Comparison of ENCODE assay signal across 10 mouse cellular contexts in genomic region chr10:120418738-120419523, GRCm38 (mm10). TPM values are rescaled to one million over a fixed set of nuclear protein-coding genes. Genes with fewer than 3 reads are reported as not detected.
DNase-seq lines count a peak whose midpoint lies in the region; ATAC-seq lines count a peak whose summit lies in the region.
"Had no signal": no experiment of that assay in that cellular context is flagged by ENCODE, and none has a peak within 500 bp of the region (broad histone marks: within the 10 kb centered on the region; RNA-seq: fewer than 3 reads in every experiment).

No protein-coding gene starts in this region.

- no peak overlapping the region for H3K4me3 ChIP-seq in heart, embryonic 13.5 days
- H3K4me3 ChIP-seq in neural tube, embryonic 11.5 days (ENCODE audit: low read depth, low read length), result no peak overlapping the region
- H3K4me3 ChIP-seq in limb, embryonic 13.5 days, result no peak overlapping the region
- H3K4me3 ChIP-seq: midbrain, embryonic 13.5 days had no signal

- no peak overlapping the region for H3K4me2 ChIP-seq in heart, embryonic 13.5 days
- H3K4me2 ChIP-seq in neural tube, embryonic 11.5 days (ENCODE audit: low read depth), result no peak overlapping the region
- H3K4me2 ChIP-seq in limb, embryonic 13.5 days (replicated peaks), result peak overlapping the region; percentile 42

- intact Hi-C loops in heart, postnatal 25 days (cut with DNase I), result no loop called here

- WGBS in heart, embryonic 13.5 days, result 62% methylated on average over 16 of the region's 16 CpGs
- 29% methylated on average over 16 of the region's 16 CpGs for WGBS in neural tube, embryonic 11.5 days
- WGBS in limb, embryonic 13.5 days, result 10% methylated on average over 16 of the region's 16 CpGs

- H3K27me3 ChIP-seq in heart, embryonic 13.5 days (replicated peaks), result no peaks in the 10 kb centered on the region
- no peaks in the 10 kb centered on the region for H3K27me3 ChIP-seq in neural tube, embryonic 11.5 days (ENCODE audit: control insufficient read depth, insufficient read depth, low read length)
- no peaks in the 10 kb centered on the region for H3K27me3 ChIP-seq in limb, embryonic 13.5 days
- H3K27me3 ChIP-seq: midbrain, embryonic 13.5 days had no signal

- peak overlapping the region; percentile 28; the same call in 1 of the 2 replicates for H3K9ac ChIP-seq in heart, embryonic 13.5 days
- H3K9ac ChIP-seq in neural tube, embryonic 11.5 days (ENCODE audit: low read length), result no peak overlapping the region
- no peak overlapping the region for H3K9ac ChIP-seq in limb, embryonic 13.5 days
- H3K9ac ChIP-seq: midbrain, embryonic 13.5 days had no signal

- H3K4me1 ChIP-seq in heart, embryonic 13.5 days, result peaks cover 72% of the 10 kb centered on the region
- peaks cover 56% of the 10 kb centered on the region for H3K4me1 ChIP-seq in neural tube, embryonic 11.5 days (ENCODE audit: control insufficient read depth, insufficient read depth, low read length)
- H3K4me1 ChIP-seq in limb, embryonic 13.5 days, result peaks cover 79% of the 10 kb centered on the region

- H3K36me3 ChIP-seq in heart, embryonic 13.5 days, result peaks cover 14% of the 10 kb centered on the region
- no peaks in the 10 kb centered on the region for H3K36me3 ChIP-seq in neural tube, embryonic 11.5 days (ENCODE audit: control insufficient read depth, insufficient read depth, low read length)
- peaks cover 30% of the 10 kb centered on the region for H3K36me3 ChIP-seq in limb, embryonic 13.5 days
- H3K36me3 ChIP-seq: midbrain, embryonic 13.5 days had no signal

- H3K9me3 ChIP-seq in heart, embryonic 13.5 days, result no peaks in the 10 kb centered on the region
- H3K9me3 ChIP-seq in neural tube, embryonic 11.5 days (ENCODE audit: control insufficient read depth, low read length), result no peaks in the 10 kb centered on the region
- H3K9me3 ChIP-seq in limb, embryonic 13.5 days, result no peaks in the 10 kb centered on the region
- H3K9me3 ChIP-seq: midbrain, embryonic 13.5 days had no signal

- ATAC-seq in heart, embryonic 13.5 days (ENCODE audit: extremely low read depth, insufficient number of reproducible peaks, low FRiP score, low TSS enrichment), result no peak
- no peak for ATAC-seq in neural tube, embryonic 11.5 days (ENCODE audit: insufficient read depth, low FRiP score, low TSS enrichment)
- no peak for ATAC-seq in limb, embryonic 13.5 days (ENCODE audit: low FRiP score, low read depth)
- ATAC-seq: inflammation-experienced regulatory T-cells, adult 6 months; midbrain, embryonic 13.5 days had no signal

- no peak for DNase-seq in heart, postnatal 25 days (ENCODE audit: low spot score)
- no peak for DNase-seq in neural tube, embryonic 11.5 days (ENCODE audit: low spot score)
- DNase-seq in neural tube, embryonic 10.5 days (ENCODE audit: extremely low spot score, low spot score), result no peak
- DNase-seq in embryo, embryonic 10.5 days (ENCODE audit: low spot score), result no peak
- no peak for DNase-seq in right cerebral cortex, postnatal 4 days
- DNase-seq: lung, adult 2 months had no signal

- H3K27ac ChIP-seq in heart, embryonic 13.5 days (replicated peaks), result no peak overlapping the region
- H3K27ac ChIP-seq in neural tube, embryonic 11.5 days (ENCODE audit: low read depth, low read length), result peak overlapping the region; percentile 85; the same call in 1 of the 2 replicates
- H3K27ac ChIP-seq in limb, embryonic 13.5 days, result peak overlapping the region; percentile 86; the same call in 1 of the 2 replicates

RNA-seq across cellular contexts. Expression of gene Hmga2, which starts 57.3 kb away (rescaled TPM):
- 11.3 and 12.4 TPM in 2 replicates for polyA plus RNA-seq in heart, embryonic 13.5 days (2015; fragmentation: Nextera tagmentation; extraction: Ambion mirVana)
- not detected for total RNA-seq in heart, postnatal 25 days (2021)
- polyA plus RNA-seq in neural tube, embryonic 11.5 days (2014; fragmentation: Nextera tagmentation; extraction: Ambion mirVana), result 49.7 and 65.5 TPM in 2 replicates
- 88.7 and 108 TPM in 2 replicates for polyA plus RNA-seq in limb, embryonic 13.5 days (2015; fragmentation: Nextera tagmentation; extraction: Ambion mirVana)
- polyA plus RNA-seq: lung, adult 2 months had no signal
